Mouse (Mus musculus) neural tube, embryonic 13.5 days (tissue): Measurements from ENCODE around the gene Olfr705. TPM values are rescaled to one million over a fixed set of nuclear protein-coding genes. Genes with fewer than 3 reads are reported as not detected.
"Not testable (repeated sequence)": the region's sequence is repeated elsewhere in the genome, so short reads cannot be mapped to it uniquely, and the experiment has no call there.

ENCODE experiments used
- ATAC-seq: fragments of 200-750 bp; cut with Nextera tagmentation; 2 replicates; pipeline ENCODE4 v1.8.0; 2017; ENCODE audit warnings: low read depth, mild to moderate bottlenecking, moderate TSS enrichment, moderate library complexity
- H3K27ac ChIP-seq: fragments of 300-500 bp; sonication (generic); replicated peaks from 2 replicates; pipeline ENCODE4 v1.5.1; 2015; ENCODE audit warnings: moderate library complexity, mild to moderate bottlenecking, inconsistent platforms
- H3K27me3 ChIP-seq: fragments of 300-500 bp; sonication (generic); 2 replicates; pipeline ENCODE4 v1.6.1; 2015; ENCODE audit warnings: mild to moderate bottlenecking, inconsistent platforms
- H3K36me3 ChIP-seq: fragments of 300-500 bp; sonication (generic); 2 replicates; pipeline ENCODE4 v1.6.1; 2015; ENCODE audit warnings: mild to moderate bottlenecking, inconsistent platforms
- H3K4me1 ChIP-seq: fragments of 300-500 bp; sonication (generic); replicated peaks from 2 replicates; pipeline ENCODE4 v1.6.1; 2015; ENCODE audit warnings: inconsistent platforms
- H3K4me2 ChIP-seq: fragments of 300-500 bp; sonication (generic); 2 replicates; pipeline ENCODE4 v1.6.1; 2015; ENCODE audit warnings: inconsistent platforms, mild to moderate bottlenecking, moderate library complexity
- H3K4me3 ChIP-seq: fragments of 300-500 bp; sonication (generic); 2 replicates; pipeline ENCODE4 v1.5.1; 2015; ENCODE audit warnings: mild to moderate bottlenecking, inconsistent platforms
- H3K9ac ChIP-seq: fragments of 300-500 bp; sonication (generic); 2 replicates; pipeline ENCODE4 v1.6.1; 2015; ENCODE audit warnings: moderate library complexity, mild to moderate bottlenecking, inconsistent platforms
- H3K9me3 ChIP-seq: fragments of 300-500 bp; sonication (generic); 2 replicates; pipeline ENCODE4 v1.6.1; 2016; ENCODE audit warnings: inconsistent platforms
- WGBS: fragments of 180-500 bp; shearing (Covaris S2); methylation state at CpG from one replicate; pipeline ENCODE4 v1.1.7; 2015; 5-methylcytosine and 5-hydroxymethylcytosine counted together
- polyA plus RNA-seq: library from polyadenylated mRNA; unstranded; fragments of >200 nt; fragmentation: Nextera tagmentation; extraction: Ambion mirVana; gene quantifications from 2 replicates; pipeline ENCODE4 v1.2.1, GENCODE M21; 2015

Gene Olfr705
- not detected in 2 replicates for polyA plus RNA-seq

- Histone ChIP-seq H3K27ac (no peak within 1 kb of the TSS), H3K9ac (no peak within 1 kb of the TSS), H3K4me1 (no peaks in the 10 kb centered on the region), H3K36me3 (no peaks in the 10 kb centered on the region), H3K27me3 (no peaks in the 10 kb centered on the region), H3K4me3 (no peak within 1 kb of the TSS), H3K9me3 (no peaks in the 10 kb centered on the region), H3K4me2 (no peak within 1 kb of the TSS)
- ATAC-seq, result no peak
- WGBS, result 86% methylated on average over 3 of the region's 3 CpGs
These were observed at the start of gene Olfr705 for GRCm38 (mm10) chr7:106876791-106877190. Olfr705 (minus strand) TSS chr7:106876891.

DNA sequence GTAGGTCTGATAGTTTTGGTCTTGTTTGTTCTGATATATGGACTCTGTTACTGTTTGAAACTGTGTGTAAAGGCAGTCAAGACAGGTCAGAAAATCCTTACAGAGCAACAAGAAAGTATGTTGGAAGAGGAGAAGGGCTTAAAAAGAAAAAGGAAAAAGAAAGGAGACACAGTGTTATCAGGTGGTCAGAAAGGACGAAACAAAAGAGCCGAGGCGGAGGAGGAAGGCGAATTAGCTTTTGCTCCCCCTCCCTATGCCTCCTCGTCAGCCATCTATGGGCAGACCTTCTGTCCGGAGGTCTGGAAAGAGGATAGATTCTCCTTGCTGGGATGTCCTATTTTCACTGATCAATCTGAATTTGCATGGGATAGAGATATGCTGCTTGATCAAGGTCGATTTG, 44.3 kb upstream of the Olfr705 start:
- not testable (repeated sequence) for H3K27ac ChIP-seq, H3K4me1 ChIP-seq, H3K27me3 ChIP-seq, H3K4me2 ChIP-seq, ATAC-seq, H3K36me3 ChIP-seq, H3K9ac ChIP-seq, H3K4me3 ChIP-seq, H3K9me3 ChIP-seq
- 89% methylated on average over 7 of the region's 7 CpGs for WGBS

- Histone ChIP-seq H3K27me3 (no peaks in the 10 kb centered on the region), H3K4me3 (no peak within 1 kb of the TSS), H3K36me3 (no peaks in the 10 kb centered on the region), H3K9ac (no peak within 1 kb of the TSS), H3K4me2 (no peak within 1 kb of the TSS), H3K4me1 (no peaks in the 10 kb centered on the region), H3K27ac (no peak within 1 kb of the TSS), H3K9me3 (no peaks in the 10 kb centered on the region)
- ATAC-seq, result no peak
- 68% methylated on average over 2 of the region's 2 CpGs for WGBS
These were observed 31.0 kb upstream of the Olfr705 start, which contains the start of gene Olfr1532-ps1 for GRCm38 (mm10) chr7:106907676-106908075. Olfr1532-ps1 (plus strand) TSS chr7:106908001.

- not testable (repeated sequence) for H3K4me3 ChIP-seq, H3K4me1 ChIP-seq, H3K36me3 ChIP-seq, H3K9ac ChIP-seq, H3K27me3 ChIP-seq, ATAC-seq, H3K4me2 ChIP-seq, H3K9me3 ChIP-seq, H3K27ac ChIP-seq
- WGBS, result 92% methylated on average over 3 of the region's 3 CpGs
These were observed 24.4 kb upstream of the Olfr705 start, which contains the start of gene Olfr707 for GRCm38 (mm10) chr7:106901141-106901540. Olfr707 (minus strand) TSS chr7:106901241.

GRCm38 (mm10) chr7:106888062-106888461, 11.4 kb upstream of the Olfr705 start, which contains the start of gene Olfr706:
Olfr706 (minus strand) TSS chr7:106888162.
- Histone ChIP-seq H3K36me3 (no peaks in the 10 kb centered on the region), H3K4me3 (no peak within 1 kb of the TSS), H3K9me3 (no peaks in the 10 kb centered on the region), H3K27ac (no peak within 1 kb of the TSS), H3K9ac (no peak within 1 kb of the TSS), H3K4me2 (no peak within 1 kb of the TSS), H3K4me1 (no peaks in the 10 kb centered on the region), H3K27me3 (no peaks in the 10 kb centered on the region)
- 86% methylated on average over 2 of the region's 2 CpGs for WGBS
- no peak for ATAC-seq

DNA sequence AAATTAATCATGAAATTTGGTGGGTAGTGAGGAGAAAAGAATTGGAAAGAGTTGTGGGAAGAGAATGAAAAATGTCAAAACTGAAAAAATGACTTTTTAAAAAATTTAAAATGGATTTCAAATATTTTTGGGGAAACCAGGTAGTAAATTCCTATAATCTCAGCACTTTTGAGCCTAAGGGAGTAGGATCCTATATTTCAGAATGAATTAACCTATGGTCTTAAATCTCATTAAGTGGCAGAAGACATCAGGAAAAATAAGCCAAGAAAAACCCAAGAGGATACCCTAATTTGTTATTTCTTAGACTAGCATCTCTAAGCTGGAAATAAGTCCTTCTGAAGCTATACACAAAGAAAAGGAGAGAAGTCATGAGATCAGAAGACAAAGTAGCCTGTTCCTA, 13.8 kb downstream of the Olfr705 start, which contains the start of gene Olfr704:
Olfr704 (plus strand) TSS at position 301 of the 400 bp plus-strand sequence.
- H3K36me3 ChIP-seq, result no peaks in the 10 kb centered on the region
- no peak within 1 kb of the TSS for H3K27ac ChIP-seq
- no peak within 1 kb of the TSS for H3K4me2 ChIP-seq
- H3K4me3 ChIP-seq, result no peak within 1 kb of the TSS
- H3K9me3 ChIP-seq, result no peaks in the 10 kb centered on the region
- no peak for ATAC-seq
- H3K9ac ChIP-seq, result no peak within 1 kb of the TSS
- no peaks in the 10 kb centered on the region for H3K4me1 ChIP-seq
- no peaks in the 10 kb centered on the region for H3K27me3 ChIP-seq

DNA sequence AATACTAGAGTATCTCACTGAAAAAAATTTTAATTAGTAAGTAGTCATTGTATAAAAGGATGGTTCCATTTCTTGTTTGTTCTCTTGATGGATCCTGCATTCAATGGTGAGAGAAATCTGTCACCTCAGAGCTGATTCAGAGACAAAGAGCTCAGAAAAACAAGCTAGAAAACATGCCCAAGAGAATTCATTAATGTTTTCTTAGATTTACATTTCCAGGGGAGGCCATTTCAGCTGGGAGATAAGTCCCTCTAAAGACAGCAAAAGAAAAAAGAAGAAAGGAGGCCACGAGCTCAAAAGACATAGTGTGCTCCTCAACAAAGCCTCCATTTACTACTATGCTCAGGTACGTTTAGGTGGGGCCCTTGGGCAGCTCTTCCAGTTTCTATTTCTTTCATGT, 33.6 kb downstream of the Olfr705 start, which contains the start of gene Olfr703:
Olfr703 (plus strand) TSS at position 301 of the 400 bp plus-strand sequence.
- 67% methylated on average over 2 of the region's 2 CpGs for WGBS
- ATAC-seq, result no peak
- Histone ChIP-seq H3K27me3 (no peaks in the 10 kb centered on the region), H3K4me2 (no peak within 1 kb of the TSS), H3K36me3 (no peaks in the 10 kb centered on the region), H3K27ac (no peak within 1 kb of the TSS), H3K9me3 (no peaks in the 10 kb centered on the region), H3K4me3 (no peak within 1 kb of the TSS), H3K9ac (no peak within 1 kb of the TSS), H3K4me1 (no peaks in the 10 kb centered on the region)

- H3K9ac ChIP-seq, result no peak within 1 kb of the TSS
- no peaks in the 10 kb centered on the region for H3K27me3 ChIP-seq
- H3K36me3 ChIP-seq, result no peaks in the 10 kb centered on the region
- no peak within 1 kb of the TSS for H3K4me2 ChIP-seq
- no peaks in the 10 kb centered on the region for H3K4me1 ChIP-seq
- no peaks in the 10 kb centered on the region for H3K9me3 ChIP-seq
- no peak within 1 kb of the TSS for H3K27ac ChIP-seq
- H3K4me3 ChIP-seq, result no peak within 1 kb of the TSS
- no peak for ATAC-seq
These were observed 42.9 kb downstream of the Olfr705 start, which contains the start of gene Olfr702 for GRCm38 (mm10) chr7:106833793-106834192. Olfr702 (minus strand) TSS chr7:106833893.

Other genes with a start within 250 kb of the Olfr705 start
- gene Olfr693, start 196.3 kb downstream of the Olfr705 start, polyA plus RNA-seq, result not detected in 2 replicates
- gene Olfr694, start 185.1 kb downstream of the Olfr705 start, polyA plus RNA-seq, result not detected in 2 replicates
- gene Olfr695, start 160.5 kb downstream of the Olfr705 start, polyA plus RNA-seq, result not detected in 2 replicates
- gene Olfr697, start 134.4 kb downstream of the Olfr705 start, polyA plus RNA-seq, result not detected in 2 replicates
- not detected in 2 replicates for gene Olfr698, start 121.5 kb downstream of the Olfr705 start, polyA plus RNA-seq
- not detected in 2 replicates for gene Olfr699, start 83.7 kb downstream of the Olfr705 start, polyA plus RNA-seq
- not detected in 2 replicates for gene Olfr700, start 68.1 kb downstream of the Olfr705 start, polyA plus RNA-seq
- not detected in 2 replicates for gene Olfr701, start 62.8 kb downstream of the Olfr705 start, polyA plus RNA-seq
- gene Olfr702, start 43.0 kb downstream of the Olfr705 start, polyA plus RNA-seq, result not detected in 2 replicates
- gene Olfr703, start 33.5 kb downstream of the Olfr705 start, polyA plus RNA-seq, result not detected in 2 replicates
- gene Olfr704, start 13.7 kb downstream of the Olfr705 start, polyA plus RNA-seq, result not detected in 2 replicates
- gene Olfr706, start 11.3 kb upstream of the Olfr705 start, polyA plus RNA-seq, result not detected in 2 replicates
- gene Olfr707, start 24.4 kb upstream of the Olfr705 start, polyA plus RNA-seq, result not detected in 2 replicates
- gene Olfr1532-ps1, start 31.1 kb upstream of the Olfr705 start, polyA plus RNA-seq, result not detected in 2 replicates
- gene Olfr709-ps1, start 55.3 kb upstream of the Olfr705 start, polyA plus RNA-seq, result not detected in 2 replicates
- not detected in 2 replicates for gene Olfr710, start 71.4 kb upstream of the Olfr705 start, polyA plus RNA-seq
- not detected in 2 replicates for gene Olfr6, start 87.0 kb upstream of the Olfr705 start, polyA plus RNA-seq
- gene Olfr711, start 98.6 kb upstream of the Olfr705 start, polyA plus RNA-seq, result not detected in 2 replicates
- not detected in 2 replicates for gene Olfr2, start 129.2 kb upstream of the Olfr705 start, polyA plus RNA-seq
- not detected in 2 replicates for gene Olfr713, start 154.3 kb upstream of the Olfr705 start, polyA plus RNA-seq
- not detected in 2 replicates for gene Olfr714, start 194.1 kb upstream of the Olfr705 start, polyA plus RNA-seq
- gene Olfr17, start 216.3 kb upstream of the Olfr705 start, polyA plus RNA-seq, result not detected in 2 replicates
- not detected in 2 replicates for gene Olfr715b, start 233.5 kb upstream of the Olfr705 start, polyA plus RNA-seq